Mouse (Mus musculus): Measurements from ENCODE around the gene 2410137M14Rik.

DNA sequence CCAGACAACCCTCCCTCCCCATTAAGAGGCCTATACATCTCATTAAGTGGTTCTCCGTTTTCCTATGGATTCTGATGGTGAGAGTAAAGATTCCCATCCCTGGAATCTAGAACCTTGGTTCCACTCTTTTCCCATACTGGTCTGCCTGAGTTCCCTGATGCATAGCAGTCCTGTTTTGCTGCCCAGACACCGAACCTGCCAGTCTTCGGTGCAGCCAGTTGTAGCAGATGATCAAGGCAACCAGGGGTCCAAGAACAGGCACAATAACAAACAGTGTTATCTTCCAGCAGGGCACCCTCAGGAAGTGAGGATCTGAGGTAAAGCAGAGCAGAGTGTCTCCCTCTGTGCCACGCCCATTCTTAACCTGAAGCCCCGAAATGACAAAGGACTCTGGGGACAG, 31.1 kb upstream of the 2410137M14Rik start:
- no peak for TF ChIP-seq CTCF (IDR thresholded peaks at IDR 0.05; ENCODE audit: low read depth, low read length)
- no peak for TF ChIP-seq POLR2A (IDR thresholded peaks at IDR 0.05; ENCODE audit: borderline replicate concordance, low read depth, low read length)

Measured in bone marrow macrophage, adult 2 months (primary cell).